ENCODE assay signal across 20 mouse cellular contexts in genomic region chr6:38972826-38973225, GRCm38 (mm10).
"Had no signal": no experiment of that assay in that cellular context is flagged by ENCODE, and none has a peak within 500 bp of the region (broad histone marks: within the 10 kb centered on the region; RNA-seq: fewer than 3 reads in every experiment).

No protein-coding gene starts in this region.

- DNase-seq: layer of hippocampus, adult 9-11 months; liver, embryonic 13.5 days; lung, adult 18-20 months; lung, postnatal 10 days; lung, postnatal 36 days; retina, postnatal 1 day; right cerebral cortex, postnatal 25 days; spleen, adult 18-20 months; thymus, postnatal 25 days had no signal

- H3K4me2 ChIP-seq: limb, embryonic 15.5 days; liver, embryonic 13.5 days; lung, embryonic 15.5 days; midbrain, embryonic 12.5 days; neural tube, embryonic 13.5 days; stomach, embryonic 15.5 days had no signal

- H3K27me3 ChIP-seq: limb, embryonic 15.5 days; liver, embryonic 13.5 days; lung, embryonic 15.5 days; midbrain, embryonic 12.5 days; neural tube, embryonic 13.5 days; stomach, embryonic 15.5 days had no signal

- H3K27ac ChIP-seq: hindbrain, postnatal 0 days; layer of hippocampus, adult 2 months; limb, embryonic 15.5 days; lung, embryonic 15.5 days; midbrain, embryonic 12.5 days; neural tube, embryonic 13.5 days had no signal

- ATAC-seq: hindbrain, postnatal 0 days; inflammation-experienced regulatory T-cells, adult 6 months; intestine, embryonic 16.5 days; midbrain, embryonic 16.5 days had no signal

- H3K9me3 ChIP-seq: limb, embryonic 15.5 days; liver, embryonic 13.5 days; lung, embryonic 15.5 days; midbrain, embryonic 12.5 days; neural tube, embryonic 13.5 days; stomach, embryonic 15.5 days had no signal

- H3K36me3 ChIP-seq: limb, embryonic 15.5 days; liver, embryonic 13.5 days; lung, embryonic 15.5 days; midbrain, embryonic 12.5 days; neural tube, embryonic 13.5 days; stomach, embryonic 15.5 days had no signal

- H3K4me1 ChIP-seq: limb, embryonic 15.5 days; lung, embryonic 15.5 days; midbrain, embryonic 12.5 days; stomach, embryonic 15.5 days had no signal

- H3K9ac ChIP-seq: limb, embryonic 15.5 days; liver, embryonic 13.5 days; lung, embryonic 15.5 days; midbrain, embryonic 12.5 days; neural tube, embryonic 13.5 days; stomach, embryonic 15.5 days had no signal

- H3K4me3 ChIP-seq: layer of hippocampus, adult 2 months; limb, embryonic 15.5 days; liver, embryonic 13.5 days; lung, embryonic 15.5 days; midbrain, embryonic 12.5 days; myocyte; neural tube, embryonic 13.5 days; stomach, embryonic 15.5 days had no signal
